Mouse (Mus musculus) left cerebral cortex, adult 8-10 months (tissue): ENCODE measurements at regions not wholly inside any gene's neighbourhood (a gene's known extent, or its start where the extent isn't known, plus 50 kb on each side); places are given as distances from the start of the nearest gene placed in this dataset.

Experiments used
- DNase-seq, 2 experiments: peaks; one replicate each; pipeline ENCODE4 v3.0.0; 2022; ENCODE audit warnings: low spot score in 2 of 2

GRCm38 (mm10) chr16:90615791-90616190, 111.4 kb downstream of the Mis18a start:
- DNase-seq, result no peak

GRCm38 (mm10) chr16:90614137-90614536, 113.1 kb downstream of the Mis18a start:
- no peak for DNase-seq

- DNase-seq, result no peak
Measured at GRCm38 (mm10) chr16:90610097-90610808, 117.0 kb downstream of the Mis18a start.

- DNase-seq, result no peak
Measured at GRCm38 (mm10) chr16:90599329-90599870, 127.8 kb downstream of the Mis18a start.

- no peak for DNase-seq
Measured at GRCm38 (mm10) chr16:90598727-90599126, 128.5 kb downstream of the Mis18a start.

GRCm38 (mm10) chr16:90592721-90593481, 134.3 kb downstream of the Mis18a start:
- no peak for DNase-seq

GRCm38 (mm10) chr16:90585171-90585570, 142.0 kb downstream of the Mis18a start:
- no peak for DNase-seq

GRCm38 (mm10) chr16:90580411-90580810, 146.8 kb downstream of the Mis18a start:
- DNase-seq, result peak in 1 of 2 experiments; percentile 62

GRCm38 (mm10) chr16:90571107-90571506, 156.1 kb downstream of the Mis18a start:
- DNase-seq, result no peak

- no peak for DNase-seq
Measured at GRCm38 (mm10) chr16:90569826-90570225, 157.4 kb downstream of the Mis18a start.

GRCm38 (mm10) chr16:90565182-90565581, 162.0 kb downstream of the Mis18a start:
- no peak for DNase-seq

GRCm38 (mm10) chr16:90553120-90553519, 167.3 kb downstream of the Hunk start:
- peak in 1 of 2 experiments; percentile 36 for DNase-seq

GRCm38 (mm10) chr16:90551041-90551440, 165.2 kb downstream of the Hunk start:
- no peak for DNase-seq

GRCm38 (mm10) chr16:90550058-90550795, 164.4 kb downstream of the Hunk start:
- no peak for DNase-seq
